Mouse (Mus musculus): ENCODE data around the gene Mus81.

The Mus81 gene

GRCm38 (mm10) chr19:5445747-5446146 is 42.5 kb downstream of the Mus81 start:
- no peak for DNase-seq (ENCODE audit: low spot score)

DNA sequence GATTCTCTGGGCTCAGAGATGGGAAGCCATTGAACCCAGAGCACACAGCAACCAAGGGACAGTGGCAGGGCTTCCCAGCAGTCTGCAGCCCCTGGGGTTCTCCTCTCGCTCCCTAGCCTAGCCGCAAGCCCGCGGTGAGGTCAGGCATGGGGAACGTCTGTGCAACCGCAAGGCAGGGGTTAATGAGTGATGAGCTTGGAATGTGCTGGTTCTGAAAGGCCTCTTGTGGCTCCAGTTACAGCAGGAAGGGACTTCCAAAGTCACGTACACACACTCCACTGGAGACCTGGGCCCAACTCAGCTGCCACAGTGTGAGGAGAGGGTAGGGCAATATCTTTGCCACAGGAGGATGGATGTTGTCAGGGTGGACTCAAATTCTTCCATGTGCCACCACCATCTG is 43.2 kb downstream of the Mus81 start:
- DNase-seq (ENCODE audit: low spot score) = no peak

DNA sequence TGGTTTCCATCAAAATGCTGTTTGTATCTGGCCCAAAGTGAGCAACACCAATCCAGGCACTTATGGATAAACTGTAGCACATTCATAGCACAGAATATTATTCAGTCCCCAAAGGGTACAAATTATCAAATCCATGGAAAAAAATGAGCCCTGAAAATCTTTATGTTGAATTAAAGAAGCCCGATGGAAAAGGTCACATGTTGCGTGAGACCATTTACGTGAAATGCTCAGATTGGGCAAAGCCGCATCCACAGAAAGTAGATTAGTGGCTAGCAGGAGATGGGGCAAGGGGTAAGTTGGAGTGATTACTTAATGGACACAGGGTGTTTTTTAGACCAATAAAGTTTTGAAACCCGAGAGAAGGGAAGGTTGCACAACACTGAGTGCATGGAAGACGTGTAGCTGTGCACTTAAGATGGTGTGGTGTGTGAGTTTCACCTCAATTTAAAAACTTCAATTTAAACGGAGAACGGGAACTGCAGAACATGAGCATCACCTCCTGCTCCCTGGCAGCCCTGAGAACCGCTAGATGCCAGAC is 43.8 kb downstream of the Mus81 start:
- no peak for DNase-seq (ENCODE audit: low spot score)

- peak; percentile 17 for DNase-seq (ENCODE audit: low spot score)
Measured at GRCm38 (mm10) chr19:5433951-5434350, 54.3 kb downstream of the Mus81 start.

DNA sequence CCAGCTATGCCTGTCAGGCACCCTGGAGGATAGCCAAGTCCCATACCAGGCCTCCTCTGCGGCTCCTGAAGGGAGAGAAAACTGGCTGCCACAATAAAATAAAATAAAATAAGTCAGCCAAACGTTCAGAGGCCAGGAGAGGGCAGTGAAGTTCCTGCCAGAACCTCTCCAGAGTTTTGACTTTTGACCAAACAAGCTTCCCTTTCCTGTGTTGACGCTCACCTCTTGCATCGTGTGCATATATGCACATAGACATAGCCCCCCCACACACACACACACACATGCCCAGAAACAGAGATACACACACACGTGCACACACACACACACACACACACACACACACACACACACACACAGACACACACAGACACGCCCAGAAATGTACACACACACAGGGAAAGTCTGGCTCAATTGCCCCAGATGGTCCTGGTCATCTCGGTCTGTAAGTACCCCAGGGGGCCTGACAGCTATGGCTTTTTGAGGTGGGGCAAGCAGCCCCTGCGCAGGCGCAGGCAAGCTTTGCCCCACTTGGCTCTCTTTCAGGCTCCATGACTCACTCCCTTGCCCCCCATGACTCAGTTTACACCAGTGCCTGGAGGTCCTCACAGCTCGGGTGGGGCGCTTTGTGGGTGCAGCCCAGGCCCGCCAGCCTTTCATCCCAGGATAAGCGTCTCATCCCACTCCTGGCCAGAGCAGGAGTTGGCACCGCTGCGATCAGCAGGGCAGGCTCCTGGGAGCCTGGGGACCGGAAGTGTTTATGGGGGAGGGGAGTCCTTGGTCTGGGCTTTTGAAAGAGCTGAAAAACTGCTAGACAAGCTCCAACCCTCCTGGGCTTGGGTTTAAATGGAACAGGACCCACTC is 55.0 kb downstream of the Mus81 start:
- peak; percentile 79 for DNase-seq (ENCODE audit: low spot score)
